Mouse (Mus musculus) mouse trophoblast stem cell (cell line): ENCODE data around the gene Stk17b.
"Not testable (repeated sequence)": the region's sequence is repeated elsewhere in the genome, so short reads cannot be mapped to it uniquely, and the experiment has no call there.

Experiments used
- in situ Hi-C, 2 experiments: fragments of 300-500 bp; cut with MseI, MboI; formaldehyde crosslinking; loops; 2 replicates in 1 of 2; 3 replicates in 1 of 2; pipeline ENCODE4 v1.15.1; 2025

The Stk17b gene

GRCm38 (mm10) chr1:53726883-53727282 is 58.1 kb downstream of the Stk17b start:
- in situ Hi-C loops = loop anchor here (10.0 kb wide), 1 partner anchor 168 kb away; no protein-coding TSS in a partner anchor

GRCm38 (mm10) chr1:53721353-53721752 is 63.7 kb downstream of the Stk17b start:
- in situ Hi-C loops = loop anchor here (10.0 kb wide), 1 partner anchor 173 kb away; no protein-coding TSS in a partner anchor

GRCm38 (mm10) chr1:53720601-53721351 is 64.2 kb downstream of the Stk17b start:
- in situ Hi-C loops = loop anchor here (10.0 kb wide), 1 partner anchor 174 kb away; no protein-coding TSS in a partner anchor

GRCm38 (mm10) chr1:53715966-53716515 is 69.0 kb downstream of the Stk17b start:
- in situ Hi-C loops = no loop called here

- in situ Hi-C loops = no loop called here
These were observed 69.6 kb downstream of the Stk17b start for GRCm38 (mm10) chr1:53715446-53715845.

GRCm38 (mm10) chr1:53713383-53713782 is 71.6 kb downstream of the Stk17b start:
- in situ Hi-C loops = not testable (repeated sequence)

- in situ Hi-C loops = no loop called here
These were observed 74.0 kb downstream of the Stk17b start for GRCm38 (mm10) chr1:53711069-53711468.

- in situ Hi-C loops = not testable (repeated sequence)
These were observed 75.4 kb downstream of the Stk17b start for GRCm38 (mm10) chr1:53709602-53710001.

GRCm38 (mm10) chr1:53706431-53707361 is 78.3 kb downstream of the Stk17b start, which contains the start of gene Dnah7a:
Dnah7a (minus strand) TSS chr1:53706784.
- in situ Hi-C loops = no loop called here
